Mouse (Mus musculus) thymus, adult 2 months (tissue): ENCODE measurements around the gene Gm42791.

Experiments
- CTCF ChIP-seq: fragments of 200-500 bp; IDR thresholded peaks from 2 replicates; pipeline ENCODE4 v1.5.1; 2012; ENCODE audit warnings: mild to moderate bottlenecking, control low read depth, low read length, moderate library complexity, borderline replicate concordance; ENCODE audit not compliant: control insufficient read depth, poor library complexity, insufficient read depth; ENCODE audit errors: extremely low read depth
- POLR2A ChIP-seq: fragments of 200-500 bp; IDR thresholded peaks from 2 replicates; pipeline ENCODE4 v1.6.1; 2012; ENCODE audit warnings: mild to moderate bottlenecking, low read length, control low read depth, moderate library complexity; ENCODE audit not compliant: control insufficient read depth, poor library complexity, insufficient read depth; ENCODE audit errors: extremely low read depth

GRCm38 (mm10) chr5:149015335-149016201, 20.6 kb upstream of the Gm42791 start:
- TF ChIP-seq CTCF: no peak
- no peak; the same call in 1 of the 2 replicates for TF ChIP-seq POLR2A
